Mouse (Mus musculus) midbrain, embryonic 14.5 days (tissue): ENCODE measurements around the gene Evpl. TPM values are rescaled to one million over a fixed set of nuclear protein-coding genes. Genes with fewer than 3 reads are reported as not detected.
"Not testable (repeated sequence)": the region's sequence is repeated elsewhere in the genome, so short reads cannot be mapped to it uniquely, and the experiment has no call there.

ENCODE experiments used
- ATAC-seq: fragments of 200-750 bp; cut with Nextera tagmentation; 2 replicates; pipeline ENCODE4 v1.8.0; 2017; ENCODE audit warnings: moderate number of reproducible peaks, moderate library complexity; ENCODE audit not compliant: low FRiP score, low TSS enrichment
- DNase-seq: peaks from one replicate; pipeline ENCODE4 v3.0.0-alpha.2; 2015
- H3K27ac ChIP-seq: fragments of 300-500 bp; sonication (generic); replicated peaks from 2 replicates; pipeline ENCODE4 v1.5.1; 2014; ENCODE audit warnings: mild to moderate bottlenecking, low read depth, low read length, moderate library complexity
- H3K27me3 ChIP-seq: fragments of 300-500 bp; sonication (generic); 2 replicates; pipeline ENCODE4 v1.6.1; 2014; ENCODE audit warnings: low read length, control low read depth, mixed read lengths; ENCODE audit not compliant: control insufficient read depth, insufficient read depth
- H3K36me3 ChIP-seq: fragments of 300-500 bp; sonication (generic); 2 replicates; pipeline ENCODE4 v1.6.1; 2014; ENCODE audit warnings: low read length, control low read depth; ENCODE audit not compliant: control insufficient read depth, insufficient read depth
- H3K4me1 ChIP-seq: fragments of 300-500 bp; sonication (generic); 2 replicates; pipeline ENCODE4 v1.6.1; 2014; ENCODE audit warnings: mild to moderate bottlenecking, antibody characterized with exemption, low read length, control low read depth; ENCODE audit not compliant: control insufficient read depth, insufficient read depth
- H3K4me2 ChIP-seq: fragments of 300-500 bp; sonication (generic); 2 replicates; pipeline ENCODE4 v1.6.1; 2014; ENCODE audit warnings: mild to moderate bottlenecking, low read length, moderate library complexity
- H3K4me3 ChIP-seq: fragments of 300-500 bp; sonication (generic); replicated peaks from 2 replicates; pipeline ENCODE4 v1.5.1; 2014; ENCODE audit warnings: low read depth, low read length
- H3K9ac ChIP-seq: fragments of 300-500 bp; sonication (generic); replicated peaks from 2 replicates; pipeline ENCODE4 v1.6.1; 2014; ENCODE audit warnings: mild to moderate bottlenecking, low read length, moderate library complexity
- H3K9me3 ChIP-seq: fragments of 300-500 bp; sonication (generic); 2 replicates; pipeline ENCODE4 v1.6.1; 2016; ENCODE audit warnings: low read length, control low read depth, mixed read lengths; ENCODE audit not compliant: control insufficient read depth
- WGBS: fragments of 180-500 bp; shearing (Covaris S2); extraction: QIAGEN DNeasy Blood & Tissue Kit; methylation state at CpG from one replicate; pipeline ENCODE4 v1.1.7; 2014; 5-methylcytosine and 5-hydroxymethylcytosine counted together
- polyA plus RNA-seq: library from polyadenylated mRNA; unstranded; fragments of >200 nt; fragmentation: Nextera tagmentation; extraction: Ambion mirVana; gene quantifications from 2 replicates; pipeline ENCODE4 v1.2.1, GENCODE M21; 2014

The Evpl gene
- polyA plus RNA-seq, 1 experiment from 2014 or later = 0.36 TPM

DNA sequence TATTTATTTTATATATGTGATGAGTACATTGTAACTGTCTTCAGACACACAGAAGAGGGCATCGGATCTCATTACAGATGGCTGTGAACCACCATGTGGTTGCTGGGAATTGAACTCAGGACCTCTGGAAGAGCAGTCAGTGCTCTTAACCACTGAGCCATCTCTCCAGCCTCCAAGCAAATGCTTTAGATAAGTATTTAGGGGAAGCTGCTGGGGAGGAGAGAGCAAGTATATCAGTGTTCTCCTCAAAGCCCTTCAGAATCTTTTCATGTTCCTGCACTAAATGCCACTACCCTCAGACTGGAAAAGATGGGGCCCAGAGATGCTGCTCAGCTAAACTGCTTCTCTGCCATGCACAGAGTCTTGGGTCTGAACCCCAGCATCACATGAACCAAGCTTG is 39.3 kb upstream of the Evpl start:
- H3K9me3 ChIP-seq, H3K27ac ChIP-seq, H3K4me3 ChIP-seq, ATAC-seq, H3K9ac ChIP-seq, H3K4me2 ChIP-seq, H3K36me3 ChIP-seq, DNase-seq: not testable (repeated sequence)
- 87% methylated on average over 1 of the region's 1 CpGs for WGBS
- Histone ChIP-seq H3K27me3 (peaks cover 24% of the 10 kb centered on the region), H3K4me1 (peaks cover 17% of the 10 kb centered on the region)

DNA sequence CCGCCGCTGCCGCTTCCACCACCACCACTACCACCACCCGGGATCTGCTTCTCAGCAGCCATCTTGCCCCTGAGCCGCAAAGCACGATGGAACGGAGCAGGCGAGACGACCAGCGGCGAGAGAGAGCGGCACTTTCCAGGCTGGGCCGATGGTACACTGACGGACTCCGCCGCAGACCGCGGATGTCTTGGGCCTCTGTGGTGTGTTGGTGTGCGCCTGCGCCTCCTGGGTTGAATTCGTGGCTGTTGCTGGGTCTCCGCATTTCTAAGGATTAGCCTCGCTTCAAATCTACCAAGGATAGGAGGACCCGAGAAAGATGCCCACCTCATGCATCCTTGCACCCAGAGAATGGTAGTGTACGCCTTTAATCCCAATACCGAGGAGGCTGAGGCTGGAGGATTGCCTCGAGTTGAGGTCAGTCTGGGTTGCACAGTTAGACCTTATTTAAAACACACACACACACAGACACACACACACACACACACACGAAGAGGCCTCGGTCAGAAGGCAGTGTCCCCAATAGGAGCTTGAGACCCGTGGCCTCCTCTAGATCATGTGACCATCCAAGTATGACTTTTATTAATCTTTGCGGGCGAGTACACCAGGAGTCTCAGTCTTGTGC is 36.3 kb upstream of the Evpl start, which contains the start of gene Srp68:
TSS of gene Srp68 (minus strand) at position 173 of the 622 bp plus-strand sequence.
- Histone ChIP-seq H3K9me3 (no peaks in the 10 kb centered on the region), H3K27ac (peak within 1 kb of the TSS; percentile 93), H3K4me1 (peaks cover 15% of the 10 kb centered on the region), H3K27me3 (no peaks in the 10 kb centered on the region), H3K4me3 (peak within 1 kb of the TSS; percentile 91), H3K4me2 (peak within 1 kb of the TSS; percentile 93), H3K9ac (peak within 1 kb of the TSS; percentile 86), H3K36me3 (peaks cover 25% of the 10 kb centered on the region)
- 2% methylated on average over 32 of the region's 32 CpGs for WGBS
- ATAC-seq (peak; percentile 97), DNase-seq (peak; percentile 97)

DNA sequence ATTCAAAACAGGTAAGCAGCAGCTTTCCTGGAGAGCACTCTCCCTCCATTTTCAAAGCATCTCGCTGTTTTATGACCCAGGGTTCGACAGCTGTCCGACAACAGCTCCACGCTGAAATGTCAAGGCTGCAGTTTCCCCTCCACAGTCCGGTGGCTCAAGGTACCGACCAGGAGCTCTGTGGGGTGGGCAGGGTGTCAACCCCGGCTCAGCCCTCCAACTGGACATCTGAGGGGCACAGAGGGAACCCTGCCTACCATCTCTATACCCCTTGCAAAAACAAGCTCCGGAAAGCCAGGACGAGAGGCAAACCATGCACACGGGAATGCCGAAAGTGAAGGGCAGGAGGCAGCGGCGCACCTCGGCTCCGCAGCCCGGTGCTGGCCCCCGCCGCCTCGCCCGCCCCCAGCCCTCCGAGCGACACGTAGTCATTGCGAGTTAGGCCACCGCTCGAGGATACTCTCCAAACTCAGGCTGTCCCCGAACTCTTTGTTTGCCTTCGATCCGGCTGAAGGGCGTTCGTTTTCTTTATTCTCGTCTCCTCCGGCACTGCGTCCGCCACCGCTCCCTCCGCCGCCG is 35.7 kb upstream of the Evpl start:
- under 1% methylated on average over 39 of the region's 39 CpGs for WGBS
- peak; percentile 59; the same call in 1 of the 2 replicates for ATAC-seq
- no peak for DNase-seq

DNA sequence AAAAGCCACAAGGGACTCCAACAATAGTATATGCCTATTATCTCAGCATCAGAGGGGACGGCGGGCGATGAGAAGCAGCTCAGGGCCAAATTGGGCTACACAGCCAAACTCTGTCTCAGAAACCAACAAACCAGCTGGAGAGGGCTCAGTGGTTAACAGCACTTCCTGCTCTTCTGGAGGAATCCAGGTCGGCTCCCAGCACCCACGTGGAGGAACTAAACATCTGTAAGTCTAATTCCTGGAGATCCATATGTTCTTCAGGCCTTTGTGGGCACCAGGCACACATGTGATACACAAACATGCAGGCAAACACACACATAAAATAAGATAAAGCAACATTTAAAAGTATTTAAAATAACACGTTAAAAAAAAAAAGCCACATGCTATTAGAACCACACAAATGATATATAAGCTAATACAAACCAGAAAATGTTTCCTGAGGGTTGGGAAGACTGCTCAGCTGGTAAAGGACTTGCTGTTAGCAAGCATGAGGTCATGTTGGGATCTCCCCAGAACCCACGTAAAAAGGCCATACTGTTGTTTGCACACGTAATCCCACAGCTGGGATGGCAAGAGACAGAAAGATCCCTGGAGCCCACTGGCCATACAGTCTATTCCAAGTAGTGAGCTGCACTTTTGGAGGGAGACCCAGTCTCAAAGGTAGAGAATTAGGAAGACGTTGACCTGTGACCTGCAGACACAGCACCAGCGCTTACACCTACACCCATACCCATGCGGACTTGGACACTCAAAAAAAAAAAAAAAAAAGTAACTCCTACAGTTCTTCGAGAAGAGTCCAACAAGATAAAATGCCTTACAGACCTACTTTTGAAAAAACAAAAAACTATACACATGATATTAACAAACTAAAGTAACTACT is 35.0 kb upstream of the Evpl start:
- WGBS = 61% methylated on average over 12 of the region's 12 CpGs

More for the DNA sequence above, 35.7 kb upstream of the Evpl start:
- Histone ChIP-seq H3K4me1 (peaks cover 15% of the 10 kb centered on the region), H3K4me2 (peak overlapping the region; percentile 93), H3K9me3 (no peaks in the 10 kb centered on the region), H3K27ac (peak overlapping the region; percentile 93), H3K4me3 (peak overlapping the region; percentile 91), H3K36me3 (peaks cover 29% of the 10 kb centered on the region), H3K9ac (peak overlapping the region; percentile 86), H3K27me3 (no peaks in the 10 kb centered on the region)

DNA sequence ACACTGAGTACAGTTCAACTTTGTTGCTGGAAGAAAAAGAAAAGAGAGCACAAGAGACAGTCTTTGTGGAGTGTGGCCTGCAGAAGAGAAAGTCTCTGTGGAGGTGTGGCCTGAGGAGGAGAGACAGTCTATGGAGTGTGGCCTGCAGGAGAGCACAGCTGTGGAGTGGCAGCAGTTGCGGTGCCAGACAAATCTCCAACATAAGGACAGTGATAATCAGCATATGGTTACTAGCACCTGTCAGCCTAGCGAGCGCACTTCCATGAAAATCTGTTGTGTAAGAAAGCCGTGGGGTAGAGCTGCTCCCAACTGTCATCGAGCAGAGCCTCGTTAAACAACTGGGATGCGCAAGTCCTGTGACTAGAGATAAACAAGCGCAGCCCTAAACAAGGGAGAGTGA is 31.7 kb upstream of the Evpl start:
- H3K27ac ChIP-seq = no peak overlapping the region
- H3K27me3 ChIP-seq = no peaks in the 10 kb centered on the region
- H3K9me3 ChIP-seq = no peaks in the 10 kb centered on the region
- H3K4me3 ChIP-seq = no peak overlapping the region
- 91% methylated on average over 8 of the region's 8 CpGs for WGBS
- ATAC-seq = no peak
- no peak for DNase-seq
- peaks cover 67% of the 10 kb centered on the region for H3K36me3 ChIP-seq
- no peak overlapping the region for H3K4me2 ChIP-seq
- H3K4me1 ChIP-seq = peaks cover 12% of the 10 kb centered on the region
- no peak overlapping the region for H3K9ac ChIP-seq

More for the DNA sequence above, 35.0 kb upstream of the Evpl start:
- peak overlapping the region; percentile 91 for H3K4me3 ChIP-seq
- H3K9ac ChIP-seq = peak overlapping the region; percentile 86
- H3K27ac ChIP-seq = no peak overlapping the region
- no peaks in the 10 kb centered on the region for H3K27me3 ChIP-seq
- H3K4me1 ChIP-seq = peaks cover 15% of the 10 kb centered on the region
- DNase-seq = no peak
- ATAC-seq = no peak
- H3K36me3 ChIP-seq = peaks cover 36% of the 10 kb centered on the region
- peak overlapping the region; percentile 93 for H3K4me2 ChIP-seq
- no peaks in the 10 kb centered on the region for H3K9me3 ChIP-seq

DNA sequence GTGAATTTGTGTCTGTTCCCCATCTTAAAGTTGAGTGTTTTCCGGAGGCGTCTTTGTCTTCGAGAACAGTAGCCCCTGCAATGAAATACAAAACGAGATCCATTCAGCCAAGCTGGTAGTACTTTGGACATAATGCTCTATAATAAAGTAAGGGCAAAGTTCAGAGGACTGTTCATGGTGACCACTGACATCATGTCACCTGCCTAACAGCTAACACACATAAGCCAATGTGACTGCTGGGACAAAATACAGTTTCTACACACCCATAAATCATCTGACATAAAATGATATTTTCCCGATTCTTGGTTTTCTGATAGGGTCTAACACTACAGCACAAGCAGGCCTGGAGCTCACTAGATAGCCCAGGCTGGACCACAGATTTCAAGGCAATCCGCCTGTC is 30.4 kb upstream of the Evpl start:
- ATAC-seq (no peak), DNase-seq (no peak)
- Histone ChIP-seq H3K36me3 (peaks cover 80% of the 10 kb centered on the region), H3K4me1 (peaks cover 10% of the 10 kb centered on the region), H3K27ac (no peak overlapping the region), H3K4me3 (no peak overlapping the region), H3K9ac (no peak overlapping the region), H3K9me3 (no peaks in the 10 kb centered on the region), H3K4me2 (no peak overlapping the region), H3K27me3 (no peaks in the 10 kb centered on the region)
- 96% methylated on average over 6 of the region's 6 CpGs for WGBS

DNA sequence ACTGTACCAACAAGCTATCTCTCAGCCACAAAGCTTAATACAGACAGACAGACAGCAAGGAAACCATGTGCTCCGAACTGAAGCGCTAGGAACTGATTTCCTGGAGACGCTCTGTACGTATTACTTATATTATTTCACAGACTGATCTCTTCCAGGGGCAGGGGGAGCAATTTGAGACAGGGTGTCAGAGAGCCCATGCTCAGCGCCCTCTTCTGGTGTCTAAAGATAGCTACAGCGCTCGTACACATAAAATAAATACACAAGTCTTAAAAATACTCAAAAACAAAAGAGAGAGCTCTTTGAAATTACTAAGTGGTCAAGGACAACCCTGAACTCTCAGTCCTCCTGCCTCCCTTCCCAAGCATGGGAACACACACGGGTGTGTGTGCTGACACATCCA is 29.8 kb upstream of the Evpl start:
- Histone ChIP-seq H3K36me3 (peaks cover 86% of the 10 kb centered on the region), H3K9me3 (no peaks in the 10 kb centered on the region), H3K9ac (no peak overlapping the region), H3K4me3 (no peak overlapping the region), H3K4me2 (no peak overlapping the region), H3K27ac (no peak overlapping the region), H3K4me1 (peaks cover 4% of the 10 kb centered on the region; the same call in 1 of the 2 replicates), H3K27me3 (no peaks in the 10 kb centered on the region)
- WGBS = 90% methylated on average over 8 of the region's 8 CpGs
- DNase-seq = peak; percentile 27
- no peak for ATAC-seq

DNA sequence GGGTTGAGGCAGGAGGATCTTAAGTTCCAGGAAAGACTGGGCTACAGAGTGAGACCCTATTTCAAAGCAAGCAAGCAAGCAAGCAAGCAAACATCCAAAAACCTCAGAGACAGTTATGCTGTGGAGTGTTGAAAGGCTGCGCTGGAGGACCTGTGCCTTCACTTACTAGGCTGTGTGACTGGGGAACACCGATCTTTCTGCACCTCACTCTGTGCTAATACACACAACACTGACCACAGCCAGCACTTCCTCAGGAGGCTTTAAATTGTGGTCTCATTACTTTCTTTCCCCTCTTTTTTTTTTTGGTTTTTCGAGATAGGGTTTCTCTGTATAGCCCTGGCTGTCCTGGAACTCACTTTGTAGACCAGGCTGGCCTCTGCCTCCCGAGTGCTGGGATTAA is 28.0 kb upstream of the Evpl start:
- no peaks in the 10 kb centered on the region for H3K4me1 ChIP-seq
- no peak overlapping the region for H3K9ac ChIP-seq
- ATAC-seq (no peak), DNase-seq (no peak)
- H3K36me3 ChIP-seq = peaks cover 94% of the 10 kb centered on the region
- H3K27me3 ChIP-seq = no peaks in the 10 kb centered on the region
- H3K27ac ChIP-seq = no peak overlapping the region
- no peaks in the 10 kb centered on the region for H3K9me3 ChIP-seq
- no peak overlapping the region for H3K4me2 ChIP-seq
- no peak overlapping the region for H3K4me3 ChIP-seq
- WGBS = 90% methylated on average over 4 of the region's 4 CpGs
